Mouse (Mus musculus) forebrain, embryonic 16.5 days (tissue): Measurements from ENCODE around the gene Tmprss11e. TPM values are rescaled to one million over a fixed set of nuclear protein-coding genes. Genes with fewer than 3 reads are reported as not detected.

Experiments used
- ATAC-seq: fragments of 200-750 bp; cut with Nextera tagmentation; 2 replicates; pipeline ENCODE4 v1.8.0; 2017; ENCODE audit warnings: mild to moderate bottlenecking, moderate library complexity
- H3K27ac ChIP-seq: fragments of 300-500 bp; sonication (generic); 2 replicates; pipeline ENCODE4 v1.5.1; 2014; ENCODE audit warnings: low read length, control low read depth
- H3K27me3 ChIP-seq: fragments of 300-500 bp; sonication (generic); replicated peaks from 2 replicates; pipeline ENCODE4 v1.6.1; 2014; ENCODE audit warnings: low read length; ENCODE audit not compliant: control insufficient read depth, insufficient read depth
- H3K36me3 ChIP-seq: fragments of 300-500 bp; sonication (generic); 2 replicates; pipeline ENCODE4 v1.6.1; 2014; ENCODE audit not compliant: control insufficient read depth, insufficient read depth
- H3K4me1 ChIP-seq: fragments of 300-500 bp; sonication (generic); replicated peaks from 2 replicates; pipeline ENCODE4 v1.6.1; 2014; ENCODE audit warnings: low read length; ENCODE audit not compliant: control insufficient read depth, insufficient read depth
- H3K4me2 ChIP-seq: fragments of 300-500 bp; sonication (generic); 2 replicates; pipeline ENCODE4 v1.6.1; 2014; ENCODE audit warnings: mild to moderate bottlenecking, low read length, control low read depth
- H3K4me3 ChIP-seq: fragments of 300-500 bp; sonication (generic); replicated peaks from 2 replicates; pipeline ENCODE4 v1.5.1; 2014; ENCODE audit warnings: mild to moderate bottlenecking, low read length, control low read depth
- H3K9ac ChIP-seq: fragments of 300-500 bp; sonication (generic); replicated peaks from 2 replicates; pipeline ENCODE4 v1.6.1; 2014; ENCODE audit warnings: low read depth, low read length, control low read depth
- H3K9me3 ChIP-seq: fragments of 300-500 bp; sonication (generic); 2 replicates; pipeline ENCODE4 v1.6.1; 2016; ENCODE audit warnings: low read length; ENCODE audit not compliant: control insufficient read depth
- WGBS: fragments of 180-500 bp; shearing (Covaris S2); extraction: QIAGEN DNeasy Blood & Tissue Kit; methylation state at CpG from one replicate; pipeline ENCODE4 v1.1.7; 2014; 5-methylcytosine and 5-hydroxymethylcytosine counted together
- polyA plus RNA-seq: library from polyadenylated mRNA; unstranded; fragments of >200 nt; fragmentation: Nextera tagmentation; extraction: Ambion mirVana; gene quantifications from 2 replicates; pipeline ENCODE4 v1.2.1, GENCODE M21; 2015

The Tmprss11e gene
- polyA plus RNA-seq, 1 experiment from 2014 or later = not detected

- Histone ChIP-seq H3K4me3 (no peak overlapping the region), H3K4me1 (no peaks in the 10 kb centered on the region), H3K9me3 (no peaks in the 10 kb centered on the region), H3K4me2 (no peak overlapping the region), H3K27ac (no peak overlapping the region), H3K9ac (no peak overlapping the region), H3K27me3 (no peaks in the 10 kb centered on the region), H3K36me3 (no peaks in the 10 kb centered on the region)
- WGBS = 86% methylated on average over 2 of the region's 2 CpGs
- no peak for ATAC-seq
Observed at GRCm38 (mm10) chr5:86714967-86715366, 30.6 kb downstream of the Tmprss11e start.

- Histone ChIP-seq H3K9me3 (no peaks in the 10 kb centered on the region), H3K9ac (no peak overlapping the region), H3K4me3 (no peak overlapping the region), H3K4me1 (no peaks in the 10 kb centered on the region), H3K4me2 (no peak overlapping the region), H3K27me3 (no peaks in the 10 kb centered on the region), H3K36me3 (no peaks in the 10 kb centered on the region), H3K27ac (no peak overlapping the region)
- WGBS = 81% methylated on average over 3 of the region's 3 CpGs
- ATAC-seq = no peak
Observed at GRCm38 (mm10) chr5:86704923-86705322, 40.7 kb downstream of the Tmprss11e start.

GRCm38 (mm10) chr5:86684667-86685066 is 60.9 kb downstream of the Tmprss11e start:
- WGBS = 49% methylated on average over 4 of the region's 4 CpGs
- H3K36me3 ChIP-seq = no peaks in the 10 kb centered on the region
- H3K9me3 ChIP-seq = no peaks in the 10 kb centered on the region
- H3K27ac ChIP-seq = no peak overlapping the region
- H3K4me3 ChIP-seq = no peak overlapping the region
- no peak overlapping the region for H3K9ac ChIP-seq
- H3K4me1 ChIP-seq = no peaks in the 10 kb centered on the region
- H3K4me2 ChIP-seq = no peak overlapping the region
- H3K27me3 ChIP-seq = no peaks in the 10 kb centered on the region
- no peak for ATAC-seq

- Histone ChIP-seq H3K4me3 (no peak within 1 kb of the TSS), H3K9me3 (no peaks in the 10 kb centered on the region), H3K27me3 (no peaks in the 10 kb centered on the region), H3K36me3 (no peaks in the 10 kb centered on the region), H3K9ac (no peak within 1 kb of the TSS), H3K4me1 (no peaks in the 10 kb centered on the region), H3K4me2 (no peak within 1 kb of the TSS), H3K27ac (no peak within 1 kb of the TSS)
- 87% methylated on average over 5 of the region's 5 CpGs for WGBS
- ATAC-seq = no peak
Observed at GRCm38 (mm10) chr5:86676262-86676661, 69.4 kb downstream of the Tmprss11e start, which contains the start of gene Tmprss11b. Gene Tmprss11b (minus strand): TSS chr5:86676362.

Other genes with a start within 250 kb of the Tmprss11e start
- not detected in 2 replicates for gene Tmprss11g, start 227.2 kb downstream of the Tmprss11e start, polyA plus RNA-seq
- not detected in 2 replicates for gene Tmprss11f, start 113.4 kb downstream of the Tmprss11e start, polyA plus RNA-seq
- not detected in 2 replicates for gene Tmprss11b, start 69.5 kb downstream of the Tmprss11e start, polyA plus RNA-seq
- gene Ythdc1, start 58.4 kb upstream of the Tmprss11e start, polyA plus RNA-seq = 41.3 and 47.2 TPM in 2 replicates
- not detected in 2 replicates for gene Ugt2b34, start 161.1 kb upstream of the Tmprss11e start, polyA plus RNA-seq
- gene Ugt2b1, start 180.7 kb upstream of the Tmprss11e start, polyA plus RNA-seq = not detected in 2 replicates